Mouse (Mus musculus): Measurements from ENCODE around the gene Ptprg. TPM values are rescaled to one million over a fixed set of nuclear protein-coding genes. Genes with fewer than 3 reads are reported as not detected.

Gene Ptprg
- polyA plus RNA-seq, 1 experiment from 2014 or later = 15.2 TPM

- Histone ChIP-seq H3K27me3 (ENCODE audit: control insufficient read depth, insufficient read depth, low read length) (no peaks in the 10 kb centered on the region), H3K4me1 (ENCODE audit: control insufficient read depth, insufficient read depth, low read length) (no peaks in the 10 kb centered on the region), H3K4me2 (no peak overlapping the region), H3K9ac (ENCODE audit: low read depth, low read length) (no peak overlapping the region), H3K27ac (ENCODE audit: low read depth, low read length) (no peak overlapping the region), H3K36me3 (ENCODE audit: control insufficient read depth, insufficient read depth, low read length) (no peaks in the 10 kb centered on the region), H3K9me3 (replicated peaks; ENCODE audit: control insufficient read depth, low read length) (no peaks in the 10 kb centered on the region), H3K4me3 (ENCODE audit: low read depth, low read length) (no peak overlapping the region)
- no peak for ATAC-seq (replicated peaks; ENCODE audit: insufficient number of reproducible peaks, low FRiP score, low TSS enrichment)
- 84% methylated on average over 8 of the region's 8 CpGs for WGBS (ENCODE audit: insufficient replicate concordance)
Observed at GRCm38 (mm10) chr14:11824915-11825314, 271.6 kb downstream of the Ptprg start.

DNA sequence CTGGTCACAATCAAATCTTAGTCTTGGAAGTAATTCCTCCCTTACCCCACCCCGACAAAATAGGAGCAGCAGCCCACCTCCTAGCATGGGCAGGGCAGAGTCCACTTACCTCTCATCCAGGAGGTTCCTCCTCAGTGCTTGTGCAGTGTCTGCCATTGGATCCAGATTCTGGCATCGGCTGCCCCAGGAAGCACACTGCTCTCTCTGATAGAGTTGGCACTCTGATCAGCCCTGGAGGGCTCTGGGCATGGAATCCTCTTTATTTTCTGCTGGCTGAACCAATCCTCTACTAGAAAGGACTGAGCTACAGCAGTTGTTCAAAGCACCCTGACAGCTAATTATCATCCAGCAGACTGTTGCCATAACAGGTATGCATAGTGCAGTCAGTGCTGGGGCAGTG is 272.2 kb downstream of the Ptprg start:
- no peaks in the 10 kb centered on the region for H3K9me3 ChIP-seq (replicated peaks; ENCODE audit: control insufficient read depth, low read length)
- no peak overlapping the region for H3K4me2 ChIP-seq
- ATAC-seq (replicated peaks; ENCODE audit: insufficient number of reproducible peaks, low FRiP score, low TSS enrichment) = no peak
- no peak overlapping the region for H3K4me3 ChIP-seq (ENCODE audit: low read depth, low read length)
- no peaks in the 10 kb centered on the region for H3K4me1 ChIP-seq (ENCODE audit: control insufficient read depth, insufficient read depth, low read length)
- WGBS (ENCODE audit: insufficient replicate concordance) = 89% methylated on average over 2 of the region's 2 CpGs
- H3K27ac ChIP-seq (ENCODE audit: low read depth, low read length) = no peak overlapping the region
- no peaks in the 10 kb centered on the region for H3K36me3 ChIP-seq (ENCODE audit: control insufficient read depth, insufficient read depth, low read length)
- H3K9ac ChIP-seq (ENCODE audit: low read depth, low read length) = no peak overlapping the region
- H3K27me3 ChIP-seq (ENCODE audit: control insufficient read depth, insufficient read depth, low read length) = no peaks in the 10 kb centered on the region

DNA sequence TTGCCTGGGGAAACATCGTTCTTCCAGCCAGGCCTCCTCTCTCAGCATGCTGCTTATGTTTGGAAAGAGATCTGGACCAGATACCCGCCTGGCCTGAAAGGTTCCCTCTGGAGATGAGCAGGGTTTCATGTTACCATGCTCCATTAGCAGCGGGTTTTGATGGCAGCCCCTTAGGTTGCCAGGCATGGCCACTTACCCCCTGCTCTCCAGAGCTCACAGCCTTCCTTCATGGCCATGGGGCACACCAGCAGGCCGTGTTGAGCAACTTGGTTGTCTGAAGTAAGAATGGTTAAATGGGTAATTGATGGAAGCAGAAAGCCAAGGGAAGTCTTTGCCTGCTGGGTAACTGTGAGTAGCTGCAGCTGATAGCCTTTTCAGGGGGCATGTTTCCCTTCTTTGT is 274.8 kb downstream of the Ptprg start:
- Histone ChIP-seq H3K4me2 (no peak overlapping the region), H3K4me3 (ENCODE audit: low read depth, low read length) (no peak overlapping the region), H3K9ac (ENCODE audit: low read depth, low read length) (no peak overlapping the region), H3K36me3 (ENCODE audit: control insufficient read depth, insufficient read depth, low read length) (no peaks in the 10 kb centered on the region), H3K27me3 (ENCODE audit: control insufficient read depth, insufficient read depth, low read length) (no peaks in the 10 kb centered on the region), H3K27ac (ENCODE audit: low read depth, low read length) (no peak overlapping the region), H3K9me3 (replicated peaks; ENCODE audit: control insufficient read depth, low read length) (no peaks in the 10 kb centered on the region), H3K4me1 (ENCODE audit: control insufficient read depth, insufficient read depth, low read length) (no peaks in the 10 kb centered on the region)
- ATAC-seq (replicated peaks; ENCODE audit: insufficient number of reproducible peaks, low FRiP score, low TSS enrichment) = no peak
- 23% methylated on average over 4 of the region's 4 CpGs for WGBS (ENCODE audit: insufficient replicate concordance)

DNA sequence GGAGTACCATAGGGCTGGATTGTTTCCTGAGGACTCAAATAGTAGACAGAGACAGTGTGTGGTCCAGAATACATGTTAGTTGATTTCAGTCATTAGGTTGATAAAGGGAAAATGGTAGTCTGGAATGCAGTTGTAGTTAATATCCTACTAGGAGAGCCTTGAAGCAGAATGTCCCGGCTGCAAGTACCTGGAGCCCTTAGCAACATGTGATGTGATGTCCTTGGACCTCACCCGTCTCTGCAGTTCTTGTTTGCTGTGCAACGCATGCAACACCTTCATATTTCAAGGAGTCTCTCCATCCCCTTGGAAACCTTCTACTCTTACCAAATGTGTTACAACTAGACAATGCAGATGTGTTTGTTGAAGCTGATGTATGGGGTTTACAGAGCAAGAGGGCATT is 280.3 kb downstream of the Ptprg start:
- Histone ChIP-seq H3K4me2 (no peak overlapping the region), H3K36me3 (ENCODE audit: control insufficient read depth, insufficient read depth, low read length) (no peaks in the 10 kb centered on the region), H3K27me3 (ENCODE audit: control insufficient read depth, insufficient read depth, low read length) (no peaks in the 10 kb centered on the region), H3K4me1 (ENCODE audit: control insufficient read depth, insufficient read depth, low read length) (no peaks in the 10 kb centered on the region; the same call in 1 of the 2 replicates), H3K9ac (ENCODE audit: low read depth, low read length) (no peak overlapping the region), H3K27ac (ENCODE audit: low read depth, low read length) (no peak overlapping the region), H3K9me3 (replicated peaks; ENCODE audit: control insufficient read depth, low read length) (no peaks in the 10 kb centered on the region), H3K4me3 (ENCODE audit: low read depth, low read length) (no peak overlapping the region)
- ATAC-seq (replicated peaks; ENCODE audit: insufficient number of reproducible peaks, low FRiP score, low TSS enrichment) = no peak
- 91% methylated on average over 3 of the region's 3 CpGs for WGBS (ENCODE audit: insufficient replicate concordance)

DNA sequence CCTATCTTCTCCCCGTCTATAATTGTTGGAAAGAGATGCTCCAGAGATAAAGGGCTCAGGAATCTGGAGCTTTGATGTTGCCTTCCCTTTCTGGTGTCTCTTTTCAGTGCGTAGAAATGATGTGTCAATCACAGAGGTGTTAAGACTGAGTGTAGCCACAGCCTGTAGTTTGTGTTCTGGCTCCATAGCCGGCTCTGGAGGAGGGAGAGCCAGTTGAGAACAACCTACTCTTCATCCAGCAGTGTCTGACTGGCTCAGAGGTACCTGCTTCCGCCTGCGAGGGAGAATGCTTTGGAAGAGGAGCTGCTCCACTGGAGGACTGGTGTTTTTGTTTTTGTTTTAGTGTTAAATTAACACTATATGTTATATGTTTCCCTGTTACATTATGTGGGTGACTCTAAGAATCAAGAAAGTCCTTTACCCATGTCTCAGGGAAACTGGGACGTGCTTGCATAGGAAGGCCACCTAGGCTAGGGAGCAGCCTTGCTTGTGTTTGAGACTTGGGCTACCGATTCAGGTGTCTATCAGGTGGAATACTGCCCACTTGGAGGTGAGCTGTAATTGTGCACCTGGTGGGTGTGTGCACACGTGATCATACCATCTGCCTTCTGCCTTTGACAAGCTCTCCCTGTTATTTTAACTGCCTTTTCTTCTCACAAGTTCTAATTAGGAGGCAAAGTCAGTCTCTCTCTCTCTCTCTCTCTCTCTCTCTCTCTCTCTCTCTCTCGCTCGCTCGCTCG is 282.5 kb downstream of the Ptprg start:
- H3K4me3 ChIP-seq (ENCODE audit: low read depth, low read length) = no peak overlapping the region
- no peak overlapping the region for H3K27ac ChIP-seq (ENCODE audit: low read depth, low read length)
- no peaks in the 10 kb centered on the region for H3K9me3 ChIP-seq (replicated peaks; ENCODE audit: control insufficient read depth, low read length)
- ATAC-seq (replicated peaks; ENCODE audit: insufficient number of reproducible peaks, low FRiP score, low TSS enrichment) = no peak
- no peak overlapping the region for H3K9ac ChIP-seq (ENCODE audit: low read depth, low read length)
- WGBS (ENCODE audit: insufficient replicate concordance) = 74% methylated on average over 12 of the region's 12 CpGs
- no peaks in the 10 kb centered on the region for H3K27me3 ChIP-seq (ENCODE audit: control insufficient read depth, insufficient read depth, low read length)
- no peaks in the 10 kb centered on the region for H3K36me3 ChIP-seq (ENCODE audit: control insufficient read depth, insufficient read depth, low read length)
- no peaks in the 10 kb centered on the region; the same call in 1 of the 2 replicates for H3K4me1 ChIP-seq (ENCODE audit: control insufficient read depth, insufficient read depth, low read length)
- H3K4me2 ChIP-seq = no peak overlapping the region

DNA sequence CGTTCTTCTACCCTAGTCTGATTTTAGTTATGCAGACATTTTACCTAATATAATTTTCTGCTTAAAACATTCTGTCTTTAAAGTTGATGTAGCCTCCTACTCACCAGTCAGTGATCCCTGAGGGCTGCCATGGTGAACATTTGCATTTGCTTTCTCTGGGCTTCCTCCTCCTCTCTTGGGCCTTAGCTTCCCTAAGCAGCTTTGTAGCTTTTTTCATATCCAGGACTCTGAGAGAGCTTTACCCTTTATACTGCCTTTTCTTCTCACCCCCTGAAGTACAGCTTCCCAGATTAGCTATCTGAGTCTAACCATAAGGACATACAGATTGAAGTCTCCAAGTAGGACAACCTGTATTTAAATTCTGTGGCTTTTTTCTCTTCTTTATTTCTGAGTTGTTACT is 284.4 kb downstream of the Ptprg start:
- Histone ChIP-seq H3K36me3 (ENCODE audit: control insufficient read depth, insufficient read depth, low read length) (no peaks in the 10 kb centered on the region), H3K9me3 (replicated peaks; ENCODE audit: control insufficient read depth, low read length) (no peaks in the 10 kb centered on the region), H3K27me3 (ENCODE audit: control insufficient read depth, insufficient read depth, low read length) (no peaks in the 10 kb centered on the region), H3K4me3 (ENCODE audit: low read depth, low read length) (no peak overlapping the region), H3K4me2 (no peak overlapping the region), H3K4me1 (ENCODE audit: control insufficient read depth, insufficient read depth, low read length) (no peaks in the 10 kb centered on the region; the same call in 1 of the 2 replicates), H3K27ac (ENCODE audit: low read depth, low read length) (no peak overlapping the region), H3K9ac (ENCODE audit: low read depth, low read length) (no peak overlapping the region)
- no peak for ATAC-seq (replicated peaks; ENCODE audit: insufficient number of reproducible peaks, low FRiP score, low TSS enrichment)
- 87% methylated on average over 1 of the region's 1 CpGs for WGBS (ENCODE audit: insufficient replicate concordance)

GRCm38 (mm10) chr14:11841621-11842020 is 288.3 kb downstream of the Ptprg start:
- WGBS (ENCODE audit: insufficient replicate concordance) = 62% methylated on average over 4 of the region's 4 CpGs
- Histone ChIP-seq H3K27me3 (ENCODE audit: control insufficient read depth, insufficient read depth, low read length) (no peaks in the 10 kb centered on the region), H3K4me2 (no peak overlapping the region), H3K4me3 (ENCODE audit: low read depth, low read length) (no peak overlapping the region), H3K9ac (ENCODE audit: low read depth, low read length) (no peak overlapping the region), H3K9me3 (replicated peaks; ENCODE audit: control insufficient read depth, low read length) (no peaks in the 10 kb centered on the region), H3K36me3 (ENCODE audit: control insufficient read depth, insufficient read depth, low read length) (no peaks in the 10 kb centered on the region), H3K27ac (ENCODE audit: low read depth, low read length) (no peak overlapping the region), H3K4me1 (ENCODE audit: control insufficient read depth, insufficient read depth, low read length) (no peaks in the 10 kb centered on the region)
- no peak for ATAC-seq (replicated peaks; ENCODE audit: insufficient number of reproducible peaks, low FRiP score, low TSS enrichment)

- Histone ChIP-seq H3K9ac (ENCODE audit: low read depth, low read length) (no peak overlapping the region), H3K4me1 (ENCODE audit: control insufficient read depth, insufficient read depth, low read length) (peaks cover 4% of the 10 kb centered on the region; the same call in 1 of the 2 replicates), H3K36me3 (ENCODE audit: control insufficient read depth, insufficient read depth, low read length) (no peaks in the 10 kb centered on the region), H3K9me3 (replicated peaks; ENCODE audit: control insufficient read depth, low read length) (no peaks in the 10 kb centered on the region), H3K27me3 (ENCODE audit: control insufficient read depth, insufficient read depth, low read length) (no peaks in the 10 kb centered on the region), H3K4me3 (ENCODE audit: low read depth, low read length) (no peak overlapping the region), H3K27ac (ENCODE audit: low read depth, low read length) (no peak overlapping the region), H3K4me2 (no peak overlapping the region)
- 87% methylated on average over 3 of the region's 3 CpGs for WGBS (ENCODE audit: insufficient replicate concordance)
- no peak for ATAC-seq (replicated peaks; ENCODE audit: insufficient number of reproducible peaks, low FRiP score, low TSS enrichment)
Observed at GRCm38 (mm10) chr14:11852896-11853295, 299.6 kb downstream of the Ptprg start.

DNA sequence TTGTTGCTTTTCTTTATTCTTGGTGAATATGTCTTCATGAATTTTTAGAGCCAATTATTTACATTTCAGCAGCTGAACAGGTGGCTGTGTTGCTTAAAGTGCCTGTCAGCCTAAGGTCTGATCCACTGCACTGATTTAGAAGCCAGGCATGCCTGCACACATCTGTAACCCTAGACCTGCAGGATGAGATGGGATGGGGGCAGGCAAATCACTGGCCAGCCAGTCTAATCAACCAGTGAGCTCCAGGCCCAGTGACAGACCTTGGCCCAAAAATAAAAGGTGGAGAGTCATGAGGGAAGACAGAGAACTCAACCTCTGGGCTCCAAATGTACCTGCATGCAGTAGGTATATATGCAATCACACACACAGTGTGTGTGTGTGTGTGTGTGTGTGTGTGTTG is 302.2 kb downstream of the Ptprg start:
- ATAC-seq (replicated peaks; ENCODE audit: insufficient number of reproducible peaks, low FRiP score, low TSS enrichment) = no peak

More for the DNA sequence above, 302.2 kb downstream of the Ptprg start:
- Histone ChIP-seq H3K27me3 (ENCODE audit: control insufficient read depth, insufficient read depth, low read length) (no peaks in the 10 kb centered on the region), H3K4me3 (ENCODE audit: low read depth, low read length) (no peak overlapping the region), H3K36me3 (ENCODE audit: control insufficient read depth, insufficient read depth, low read length) (no peaks in the 10 kb centered on the region), H3K4me2 (no peak overlapping the region), H3K4me1 (ENCODE audit: control insufficient read depth, insufficient read depth, low read length) (peaks cover 13% of the 10 kb centered on the region), H3K9me3 (replicated peaks; ENCODE audit: control insufficient read depth, low read length) (no peaks in the 10 kb centered on the region), H3K27ac (ENCODE audit: low read depth, low read length) (no peak overlapping the region), H3K9ac (ENCODE audit: low read depth, low read length) (no peak overlapping the region)
